In genomic region chr11:69429313-69429712, GRCm38 (mm10) we compare ENCODE assay signal across 9 mouse cellular contexts. TPM values are rescaled to one million over a fixed set of nuclear protein-coding genes. Genes with fewer than 3 reads are reported as not detected.
DNase-seq lines count a peak whose midpoint lies in the region; ATAC-seq lines count a peak whose summit lies in the region.
"Had no signal": no experiment of that assay in that cellular context is flagged by ENCODE, and none has a peak within 500 bp of the region (broad histone marks: within the 10 kb centered on the region; RNA-seq: fewer than 3 reads in every experiment).

No protein-coding gene starts in this region.

- ATAC-seq in kidney, embryonic 15.5 days (replicated peaks; ENCODE audit: low FRiP score): no peak
- ATAC-seq in megakaryocyte progenitor cell, adult 5-6 weeks (replicated peaks; ENCODE audit: poor library complexity): peak; percentile 26; the same call in 1 of the 2 replicates
- ATAC-seq in forebrain, embryonic 15.5 days (replicated peaks): no peak
- ATAC-seq: midbrain, embryonic 15.5 days had no signal

- H3K36me3 ChIP-seq in kidney, embryonic 15.5 days: no peaks in the 10 kb centered on the region
- H3K36me3 ChIP-seq in forebrain, embryonic 15.5 days: no peaks in the 10 kb centered on the region
- H3K36me3 ChIP-seq: midbrain, embryonic 15.5 days had no signal

- no peaks in the 10 kb centered on the region for H3K9me3 ChIP-seq in kidney, embryonic 15.5 days (replicated peaks)
- H3K9me3 ChIP-seq in forebrain, embryonic 15.5 days: no peaks in the 10 kb centered on the region
- H3K9me3 ChIP-seq: midbrain, embryonic 15.5 days had no signal

- H3K9ac ChIP-seq in kidney, embryonic 15.5 days: no peak overlapping the region
- no peak overlapping the region for H3K9ac ChIP-seq in forebrain, embryonic 15.5 days (replicated peaks)
- H3K9ac ChIP-seq: midbrain, embryonic 15.5 days had no signal

- peak; percentile 41 for DNase-seq in gastrocnemius, postnatal 25 days
- no peak for DNase-seq in gastrocnemius, adult 18-20 months (ENCODE audit: low spot score)
- peak; percentile 46 to 61 for DNase-seq in right cerebral cortex, postnatal 10 days (ENCODE audit: low spot score in 2 of 2)
- DNase-seq in right cerebral cortex, postnatal 25 days: no peak
- no peak for DNase-seq in layer of hippocampus, adult 11-12 months (ENCODE audit: low spot score)

- peaks cover 22% of the 10 kb centered on the region for H3K4me1 ChIP-seq in kidney, embryonic 15.5 days
- peaks cover 4% of the 10 kb centered on the region for H3K4me1 ChIP-seq in forebrain, embryonic 15.5 days

- 0 out of 2 replicates have a peak overlapping the region, but pooled peaks have one; percentile 27 for H3K27ac ChIP-seq in kidney, embryonic 15.5 days
- H3K27ac ChIP-seq in forebrain, embryonic 15.5 days (replicated peaks): no peak overlapping the region
- H3K27ac ChIP-seq: midbrain, embryonic 15.5 days had no signal

- no peaks in the 10 kb centered on the region for H3K27me3 ChIP-seq in kidney, embryonic 15.5 days
- H3K27me3 ChIP-seq in forebrain, embryonic 15.5 days: no peaks in the 10 kb centered on the region
- H3K27me3 ChIP-seq: midbrain, embryonic 15.5 days had no signal

- H3K4me2 ChIP-seq in kidney, embryonic 15.5 days: no peak overlapping the region
- H3K4me2 ChIP-seq in forebrain, embryonic 15.5 days (replicated peaks): no peak overlapping the region
- H3K4me2 ChIP-seq: midbrain, embryonic 15.5 days had no signal

- WGBS in kidney, embryonic 15.5 days: 29% methylated on average over 2 of the region's 2 CpGs
- 43% methylated on average over 2 of the region's 2 CpGs for WGBS in forebrain, embryonic 15.5 days

- H3K4me3 ChIP-seq in kidney, embryonic 15.5 days (replicated peaks): no peak overlapping the region
- no peak overlapping the region for H3K4me3 ChIP-seq in forebrain, embryonic 15.5 days
- H3K4me3 ChIP-seq: midbrain, embryonic 15.5 days had no signal

RNA-seq across cellular contexts. Expression of gene Kdm6b, which starts 15.8 kb away (rescaled TPM):
- 10 to 100 TPM; 23.9 to 27.7 TPM for total RNA-seq in gastrocnemius, postnatal 25 days (2021)
- 10 to 100 TPM; 19.6 to 22.0 TPM for total RNA-seq in gastrocnemius, adult 18-20 months (2021)
- 32.6 and 33.0 TPM in 2 replicates for polyA plus RNA-seq in kidney, embryonic 15.5 days (2015; fragmentation: Nextera tagmentation; extraction: Ambion mirVana)
- total RNA-seq in megakaryocyte progenitor cell, adult 5-6 weeks (2015): 10.4 and 11.7 TPM in 2 replicates
- 1.8 and 2.9 TPM in 2 replicates for total RNA-seq in megakaryocyte progenitor cell, adult 5-6 weeks (2017)
- 56.6 and 58.9 TPM in 2 replicates for polyA plus RNA-seq in forebrain, embryonic 15.5 days (2015; fragmentation: Nextera tagmentation; extraction: Ambion mirVana)

RNA-seq across cellular contexts. Expression of gene Tmem88, which starts 31.3 kb away (rescaled TPM):
- total RNA-seq in gastrocnemius, postnatal 25 days (2021): 1 to 10 TPM; 6.1 to 7.0 TPM
- 1 to 10 TPM; 2.6 to 4.1 TPM for total RNA-seq in gastrocnemius, adult 18-20 months (2021)
- 41.9 and 44.3 TPM in 2 replicates for polyA plus RNA-seq in kidney, embryonic 15.5 days (2015; fragmentation: Nextera tagmentation; extraction: Ambion mirVana)
- 0.07 and 0.42 TPM in 2 replicates for total RNA-seq in megakaryocyte progenitor cell, adult 5-6 weeks (2015)
- total RNA-seq in megakaryocyte progenitor cell, adult 5-6 weeks (2017): 0.12 TPM in 1 of 2 replicates, not detected in the other
- 5.9 and 6.7 TPM in 2 replicates for polyA plus RNA-seq in forebrain, embryonic 15.5 days (2015; fragmentation: Nextera tagmentation; extraction: Ambion mirVana)

RNA-seq across cellular contexts. Expression of gene Cyb5d1, which starts 33.9 kb away (rescaled TPM):
- 10 to 100 TPM; 26.5 to 26.9 TPM for total RNA-seq in gastrocnemius, postnatal 25 days (2021)
- 10 to 100 TPM; 29.3 to 33.0 TPM for total RNA-seq in gastrocnemius, adult 18-20 months (2021)
- 30.2 and 30.5 TPM in 2 replicates for polyA plus RNA-seq in kidney, embryonic 15.5 days (2015; fragmentation: Nextera tagmentation; extraction: Ambion mirVana)
- 15.4 and 16.6 TPM in 2 replicates for total RNA-seq in megakaryocyte progenitor cell, adult 5-6 weeks (2015)
- total RNA-seq in megakaryocyte progenitor cell, adult 5-6 weeks (2017): 34.2 and 50.3 TPM in 2 replicates
- 44.3 and 45.9 TPM in 2 replicates for polyA plus RNA-seq in forebrain, embryonic 15.5 days (2015; fragmentation: Nextera tagmentation; extraction: Ambion mirVana)

RNA-seq across cellular contexts. Expression of gene Naa38, which starts 34.0 kb away (rescaled TPM):
- total RNA-seq in gastrocnemius, postnatal 25 days (2021): 10 to 100 TPM; 60.4 to 65.0 TPM
- total RNA-seq in gastrocnemius, adult 18-20 months (2021): 10 to 100 TPM; 70.5 to 72.1 TPM
- 153 and 155 TPM in 2 replicates for polyA plus RNA-seq in kidney, embryonic 15.5 days (2015; fragmentation: Nextera tagmentation; extraction: Ambion mirVana)
- 114 and 125 TPM in 2 replicates for total RNA-seq in megakaryocyte progenitor cell, adult 5-6 weeks (2015)
- 146 and 205 TPM in 2 replicates for total RNA-seq in megakaryocyte progenitor cell, adult 5-6 weeks (2017)
- 89.4 and 91.9 TPM in 2 replicates for polyA plus RNA-seq in forebrain, embryonic 15.5 days (2015; fragmentation: Nextera tagmentation; extraction: Ambion mirVana)

Comparison
In these comparisons a context has a peak if more than half of its experiments do, and no peak if none do; other contexts are left out.
1. DNase-seq: peak in gastrocnemius, postnatal 25 days (single experiment) and right cerebral cortex, postnatal 10 days (2 of 2); none in gastrocnemius, adult 18-20 months (single experiment), right cerebral cortex, postnatal 25 days (single experiment) and layer of hippocampus, adult 11-12 months (single experiment).